Mouse (Mus musculus) liver, embryonic 14.5 days (tissue): Measurements from ENCODE around the gene Chac1. TPM values are rescaled to one million over a fixed set of nuclear protein-coding genes. Genes with fewer than 3 reads are reported as not detected.

Experiments
- ATAC-seq: fragments of 200-750 bp; cut with Nextera tagmentation; 2 replicates; pipeline ENCODE4 v1.8.0; 2017; ENCODE audit warnings: moderate number of reproducible peaks, mild to moderate bottlenecking, moderate library complexity; ENCODE audit not compliant: insufficient read depth
- DNase-seq, 3 experiments: peaks; one replicate each; pipeline ENCODE4 v3.0.0-alpha.2; 2012 to 2013; ENCODE audit warnings: low read depth in 3 of 3, low spot score in 3 of 3
- H3K27ac ChIP-seq: fragments of 300-500 bp; sonication (generic); 2 replicates; pipeline ENCODE4 v1.5.1; 2014; ENCODE audit warnings: moderate library complexity, mild to moderate bottlenecking, control low read depth, inconsistent platforms
- H3K27me3 ChIP-seq: fragments of 300-500 bp; sonication (generic); 2 replicates; pipeline ENCODE4 v1.6.1; 2014; ENCODE audit warnings: mild to moderate bottlenecking, low read length, moderate library complexity; ENCODE audit not compliant: control insufficient read depth, insufficient read depth
- H3K36me3 ChIP-seq: fragments of 300-500 bp; sonication (generic); replicated peaks from 2 replicates; pipeline ENCODE4 v1.6.1; 2014; ENCODE audit warnings: low read depth; ENCODE audit not compliant: control insufficient read depth, insufficient read depth
- H3K4me1 ChIP-seq, 2 experiments: fragments of 200-500 bp in 1 of 2; fragments of 300-500 bp in 1 of 2; sonication (generic) in 1 of 2; replicated peaks; 2 replicates each; pipeline ENCODE4 v1.6.1; 2012 to 2014; ENCODE audit warnings: antibody characterized with exemption in 1 of 2, inconsistent platforms in 1 of 2, low read length in 1 of 2; ENCODE audit not compliant: control insufficient read depth in 2 of 2, insufficient read depth in 2 of 2
- H3K4me2 ChIP-seq: fragments of 300-500 bp; sonication (generic); 2 replicates; pipeline ENCODE4 v1.6.1; 2014; ENCODE audit warnings: low read depth, mild to moderate bottlenecking, control low read depth, moderate library complexity
- H3K4me3 ChIP-seq, 2 experiments: fragments of 200-500 bp in 1 of 2; fragments of 300-500 bp in 1 of 2; sonication (generic) in 1 of 2; 2 replicates each; pipeline ENCODE4 v1.5.1; 2012 to 2014; ENCODE audit warnings: low read depth in 2 of 2, low read length in 2 of 2, mild to moderate bottlenecking in 2 of 2, control low read depth in 1 of 2, inconsistent platforms in 1 of 2, moderate library complexity in 1 of 2; ENCODE audit not compliant: insufficient read depth in 1 of 2
- H3K9ac ChIP-seq: fragments of 300-500 bp; sonication (generic); replicated peaks from 2 replicates; pipeline ENCODE4 v1.6.1; 2014; ENCODE audit warnings: mild to moderate bottlenecking, control low read depth, moderate library complexity
- H3K9me3 ChIP-seq: fragments of 300-500 bp; sonication (generic); 2 replicates; pipeline ENCODE4 v1.6.1; 2016; ENCODE audit warnings: low read length, mixed read lengths; ENCODE audit not compliant: control insufficient read depth
- CTCF ChIP-seq: IDR thresholded peaks from 2 replicates; pipeline ENCODE4 v1.5.1; 2016; ENCODE audit warnings: antibody characterized with exemption, low read depth, control low read depth
- EP300 ChIP-seq: IDR thresholded peaks from 2 replicates; pipeline ENCODE4 v1.6.1; 2016; ENCODE audit warnings: antibody characterized with exemption, low read depth
- WGBS: fragments of 180-500 bp; shearing (Covaris S2); extraction: QIAGEN DNeasy Blood & Tissue Kit; methylation state at CpG from one replicate; pipeline ENCODE4 v1.1.7; 2014; ENCODE audit not compliant: insufficient replicate concordance; 5-methylcytosine and 5-hydroxymethylcytosine counted together
- polyA plus RNA-seq, 2 experiments: library from polyadenylated mRNA; depleted of rRNA in 1 of 2; stranded (reverse) in 1 of 2; unstranded in 1 of 2; fragments of >200 nt; fragmentation: Nextera tagmentation in 1 of 2; extraction: Ambion mirVana in 1 of 2; gene quantifications; 2 replicates each; pipeline versions ENCODE4 v1.2.1 to v1.2.3; 2012 to 2014

The Chac1 gene
- polyA plus RNA-seq, 2 experiments: 0.29 to 1.2 TPM

DNA sequence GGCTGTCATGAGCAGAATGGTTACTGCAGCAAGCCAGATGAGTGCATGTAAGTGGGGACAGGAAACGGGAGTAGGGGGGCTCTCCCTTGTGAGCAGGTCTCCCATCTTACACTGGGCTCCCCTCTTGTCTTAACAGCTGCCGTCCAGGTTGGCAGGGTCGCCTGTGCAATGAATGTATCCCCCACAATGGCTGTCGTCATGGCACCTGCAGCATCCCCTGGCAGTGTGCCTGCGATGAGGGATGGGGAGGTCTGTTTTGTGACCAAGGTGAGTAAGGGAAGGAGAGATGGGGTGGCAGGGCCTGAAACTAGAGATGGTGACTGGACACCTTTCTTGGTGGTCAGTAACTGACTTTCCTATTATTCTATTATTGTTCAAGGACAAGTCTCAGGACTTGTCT lies 22.5 kb upstream of the Chac1 start:
- Histone ChIP-seq H3K4me1 (peaks cover 0 to 4% of the 10 kb centered on the region in 2 experiments; a peak in 2 of 4 replicates), H3K27ac (no peak overlapping the region), H3K4me2 (no peak overlapping the region), H3K27me3 (peaks cover 72% of the 10 kb centered on the region), H3K9ac (no peak overlapping the region), H3K9me3 (no peaks in the 10 kb centered on the region), H3K36me3 (no peaks in the 10 kb centered on the region), H3K4me3 (no peak overlapping the region)
- no peak for DNase-seq
- TF ChIP-seq EP300 (no peak), CTCF (no peak)
- ATAC-seq: no peak
- 45% methylated on average over 5 of the region's 5 CpGs for WGBS

DNA sequence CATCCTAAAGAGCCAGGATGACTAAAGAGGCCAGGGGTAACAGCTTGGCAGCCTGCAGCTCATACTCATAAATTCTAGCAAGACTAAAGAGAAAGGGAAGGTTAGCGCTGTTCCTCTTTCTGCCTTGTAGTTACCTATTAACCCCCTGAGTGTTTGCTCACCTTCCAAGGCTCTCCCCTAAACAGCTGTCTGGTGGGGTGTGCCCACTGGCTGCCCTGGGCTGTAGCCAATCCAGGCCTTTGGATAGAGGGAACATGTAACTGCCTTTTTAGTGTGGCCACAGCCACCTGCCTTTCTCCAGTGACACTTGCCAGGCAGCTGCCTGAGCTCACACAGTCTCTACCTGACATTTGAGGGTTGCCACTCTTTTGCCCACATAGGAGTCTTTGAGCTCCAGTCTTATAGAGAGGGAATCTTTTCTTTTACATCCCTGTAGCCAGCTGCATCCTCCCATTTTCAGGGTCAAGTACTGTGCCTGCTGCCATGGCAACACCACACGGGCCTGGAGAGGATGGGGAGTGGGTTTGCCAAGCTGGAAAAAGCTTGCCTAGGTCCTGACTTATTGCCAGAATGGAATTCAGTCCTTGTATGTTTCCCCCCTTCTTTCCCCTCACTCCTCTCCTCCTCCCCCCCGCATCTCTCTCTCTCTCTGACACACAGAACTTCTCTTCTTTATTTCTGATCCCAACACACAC lies 21.8 kb upstream of the Chac1 start:
- H3K4me2 ChIP-seq: no peak overlapping the region
- peaks cover 65% of the 10 kb centered on the region for H3K27me3 ChIP-seq
- DNase-seq: no peak
- no peak overlapping the region for H3K4me3 ChIP-seq
- WGBS: 53% methylated on average over 3 of the region's 3 CpGs
- no peak for ATAC-seq
- TF ChIP-seq EP300 (no peak), CTCF (no peak)
- no peaks in the 10 kb centered on the region for H3K9me3 ChIP-seq
- no peak overlapping the region for H3K27ac ChIP-seq
- H3K36me3 ChIP-seq: no peaks in the 10 kb centered on the region
- no peak overlapping the region for H3K9ac ChIP-seq
- peaks cover 0 to 4% of the 10 kb centered on the region in 2 experiments; a peak in 2 of 4 replicates for H3K4me1 ChIP-seq

DNA sequence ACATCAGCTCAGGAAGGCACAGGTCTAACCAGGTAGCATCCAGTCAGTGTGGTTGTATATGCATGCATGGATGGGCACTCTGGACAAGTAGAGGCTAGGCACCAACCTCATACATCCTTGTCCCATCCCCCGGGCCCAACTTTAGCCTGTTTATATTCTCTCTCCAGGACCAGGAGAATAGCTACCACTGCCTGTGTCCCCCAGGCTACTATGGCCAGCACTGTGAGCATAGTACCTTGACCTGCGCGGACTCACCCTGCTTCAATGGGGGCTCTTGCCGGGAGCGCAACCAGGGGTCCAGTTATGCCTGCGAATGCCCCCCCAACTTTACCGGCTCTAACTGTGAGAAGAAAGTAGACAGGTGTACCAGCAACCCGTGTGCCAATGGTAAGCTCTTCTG lies 20.2 kb upstream of the Chac1 start:
- no peak overlapping the region for H3K4me3 ChIP-seq
- peaks cover 0 to 4% of the 10 kb centered on the region in 2 experiments; a peak in 2 of 4 replicates for H3K4me1 ChIP-seq
- DNase-seq (no peak), ATAC-seq (no peak)
- 79% methylated on average over 8 of the region's 8 CpGs for WGBS
- H3K27me3 ChIP-seq: peaks cover 51% of the 10 kb centered on the region
- no peak overlapping the region for H3K27ac ChIP-seq
- TF ChIP-seq EP300: no peak
- H3K9me3 ChIP-seq: no peaks in the 10 kb centered on the region
- no peaks in the 10 kb centered on the region for H3K36me3 ChIP-seq
- no peak overlapping the region for H3K9ac ChIP-seq
- no peak overlapping the region for H3K4me2 ChIP-seq

GRCm38 (mm10) chr2:119332177-119332661 lies 18.8 kb upstream of the Chac1 start:
- Histone ChIP-seq H3K4me1 (peaks cover 0 to 4% of the 10 kb centered on the region in 2 experiments; a peak in 1 of 4 replicates), H3K9ac (no peak overlapping the region), H3K9me3 (no peaks in the 10 kb centered on the region), H3K27me3 (peaks cover 37% of the 10 kb centered on the region), H3K36me3 (no peaks in the 10 kb centered on the region), H3K4me3 (no peak overlapping the region), H3K27ac (no peak overlapping the region), H3K4me2 (no peak overlapping the region)
- 72% methylated on average over 24 of the region's 24 CpGs for WGBS
- no peak for TF ChIP-seq EP300
- DNase-seq (no peak), ATAC-seq (no peak)

GRCm38 (mm10) chr2:119334135-119334534 lies 16.9 kb upstream of the Chac1 start:
- Histone ChIP-seq H3K4me1 (peaks cover 0 to 7% of the 10 kb centered on the region in 2 experiments; a peak in 2 of 4 replicates), H3K27ac (no peak overlapping the region), H3K27me3 (peaks cover 22% of the 10 kb centered on the region), H3K4me2 (no peak overlapping the region), H3K9me3 (no peaks in the 10 kb centered on the region), H3K4me3 (no peak overlapping the region), H3K36me3 (no peaks in the 10 kb centered on the region), H3K9ac (no peak overlapping the region)
- DNase-seq (no peak), ATAC-seq (no peak)
- TF ChIP-seq CTCF: no peak
- TF ChIP-seq EP300: no peak
- WGBS: 53% methylated on average over 1 of the region's 1 CpGs
